Mouse (Mus musculus) intestine, postnatal 0 days (tissue): ENCODE measurements at regions not wholly inside any gene's neighbourhood (a gene's known extent, or its start where the extent isn't known, plus 50 kb on each side); places are given as distances from the start of the nearest gene placed in this dataset.
A peak's percentile ranks its signal among the peaks of the same experiment; 100 is the strongest.

ENCODE experiments used
- ATAC-seq: fragments of 200-750 bp; cut with Nextera tagmentation; 2 replicates; pipeline ENCODE4 v1.8.0; 2017; ENCODE audit warnings: mild to moderate bottlenecking, moderate TSS enrichment, moderate library complexity
- H3K27ac ChIP-seq: fragments of 300-500 bp; sonication (generic); 2 replicates; pipeline ENCODE4 v1.5.1; 2014; ENCODE audit warnings: mild to moderate bottlenecking, low read depth, low read length, moderate library complexity
- H3K27me3 ChIP-seq: fragments of 300-500 bp; sonication (generic); replicated peaks from 2 replicates; pipeline ENCODE4 v1.6.1; 2014; ENCODE audit warnings: low read length, mixed read lengths; ENCODE audit not compliant: control insufficient read depth, insufficient read depth
- H3K36me3 ChIP-seq: fragments of 300-500 bp; sonication (generic); 2 replicates; pipeline ENCODE4 v1.6.1; 2014; ENCODE audit warnings: mild to moderate bottlenecking, moderate library complexity; ENCODE audit not compliant: control insufficient read depth, insufficient read depth
- H3K4me1 ChIP-seq: fragments of 300-500 bp; sonication (generic); replicated peaks from 2 replicates; pipeline ENCODE4 v1.6.1; 2014; ENCODE audit warnings: antibody characterized with exemption, low read length, mixed read lengths; ENCODE audit not compliant: control insufficient read depth, insufficient read depth
- H3K4me2 ChIP-seq: fragments of 300-500 bp; sonication (generic); replicated peaks from 2 replicates; pipeline ENCODE4 v1.6.1; 2014; ENCODE audit warnings: low read depth, mild to moderate bottlenecking, moderate library complexity
- H3K4me3 ChIP-seq: fragments of 300-500 bp; sonication (generic); 2 replicates; pipeline ENCODE4 v1.5.1; 2014; ENCODE audit warnings: low read depth, low read length
- H3K9ac ChIP-seq: fragments of 300-500 bp; sonication (generic); 2 replicates; pipeline ENCODE4 v1.6.1; 2014; ENCODE audit warnings: mild to moderate bottlenecking, low read depth, low read length
- H3K9me3 ChIP-seq: fragments of 300-500 bp; sonication (generic); 2 replicates; pipeline ENCODE4 v1.6.1; 2016; ENCODE audit warnings: mixed run types; ENCODE audit not compliant: control insufficient read depth
- CTCF ChIP-seq: sonication (generic); IDR thresholded peaks from 2 replicates; pipeline ENCODE4 v1.5.1; 2016; ENCODE audit warnings: low read depth, mild to moderate bottlenecking, control low read depth, antibody characterized with exemption, moderate library complexity
- WGBS: fragments of 180-500 bp; shearing (Covaris S2); extraction: QIAGEN DNeasy Blood & Tissue Kit; methylation state at CpG from one replicate; pipeline ENCODE4 v1.1.7; 2014; 5-methylcytosine and 5-hydroxymethylcytosine counted together

- WGBS, result 6% methylated on average over 7 of the region's 7 CpGs
- no peak overlapping the region for H3K4me3 ChIP-seq
Observed at GRCm38 (mm10) chr9:67683367-67683766, 75.9 kb upstream of the C2cd4b start.

DNA sequence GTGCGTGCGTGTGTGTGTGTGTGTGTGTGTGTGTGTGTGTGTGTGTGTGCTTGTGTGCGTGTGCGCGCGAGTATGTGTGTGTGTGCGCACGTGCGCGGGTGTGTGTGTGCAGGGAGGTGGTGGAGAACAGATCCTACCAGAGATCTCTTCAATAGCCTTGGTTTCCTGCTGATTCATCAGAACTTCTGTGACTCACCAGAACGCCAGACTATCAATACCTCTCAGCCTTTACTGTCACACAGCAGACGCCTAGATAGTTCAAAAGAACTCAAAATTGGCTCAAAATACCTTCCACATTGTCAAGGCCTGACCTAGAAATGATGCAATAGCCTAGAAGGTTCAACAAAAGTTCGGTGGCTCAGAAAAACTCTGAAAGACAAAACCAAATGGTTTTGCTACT lies 66.8 kb upstream of the C2cd4b start:
- H3K4me1 ChIP-seq, result no peaks in the 10 kb centered on the region
- no peaks in the 10 kb centered on the region for H3K36me3 ChIP-seq
- H3K4me3 ChIP-seq, result no peak overlapping the region
- H3K27ac ChIP-seq, result no peak overlapping the region
- 87% methylated on average over 13 of the region's 13 CpGs for WGBS
- H3K9ac ChIP-seq, result no peak overlapping the region
- ATAC-seq, result no peak
- no peaks in the 10 kb centered on the region for H3K9me3 ChIP-seq
- H3K4me2 ChIP-seq, result no peak overlapping the region
- TF ChIP-seq CTCF, result no peak
- no peaks in the 10 kb centered on the region for H3K27me3 ChIP-seq

More at GRCm38 (mm10) chr9:67683367-67683766, 75.9 kb upstream of the C2cd4b start:
- no peaks in the 10 kb centered on the region for H3K36me3 ChIP-seq
- ATAC-seq, result no peak
- H3K4me1 ChIP-seq, result no peaks in the 10 kb centered on the region
- H3K9ac ChIP-seq, result no peak overlapping the region
- H3K27me3 ChIP-seq, result no peaks in the 10 kb centered on the region
- peak; percentile 89 for TF ChIP-seq CTCF
- H3K27ac ChIP-seq, result no peak overlapping the region
- 0 out of 2 replicates have a peak, but pooled peaks cover 7% of the 10 kb centered on the region for H3K9me3 ChIP-seq
- no peak overlapping the region for H3K4me2 ChIP-seq

GRCm38 (mm10) chr9:67693716-67694115 lies 65.5 kb upstream of the C2cd4b start:
- H3K27ac ChIP-seq, result no peak overlapping the region
- H3K9ac ChIP-seq, result no peak overlapping the region
- H3K9me3 ChIP-seq, result no peaks in the 10 kb centered on the region
- H3K4me1 ChIP-seq, result no peaks in the 10 kb centered on the region
- no peaks in the 10 kb centered on the region for H3K27me3 ChIP-seq
- ATAC-seq, result no peak
- no peaks in the 10 kb centered on the region for H3K36me3 ChIP-seq
- H3K4me2 ChIP-seq, result no peak overlapping the region
- no peak overlapping the region for H3K4me3 ChIP-seq
- WGBS, result 16% methylated on average over 7 of the region's 7 CpGs
- TF ChIP-seq CTCF, result no peak

GRCm38 (mm10) chr9:67698796-67699195 lies 60.4 kb upstream of the C2cd4b start:
- H3K27me3 ChIP-seq, result no peaks in the 10 kb centered on the region
- ATAC-seq, result no peak
- H3K4me3 ChIP-seq, result no peak overlapping the region
- H3K36me3 ChIP-seq, result no peaks in the 10 kb centered on the region
- WGBS, result 92% methylated on average over 2 of the region's 2 CpGs
- no peak overlapping the region for H3K4me2 ChIP-seq
- no peak for TF ChIP-seq CTCF
- no peaks in the 10 kb centered on the region for H3K4me1 ChIP-seq
- no peaks in the 10 kb centered on the region for H3K9me3 ChIP-seq
- H3K27ac ChIP-seq, result no peak overlapping the region
- H3K9ac ChIP-seq, result no peak overlapping the region

- 16% methylated on average over 35 of the region's 35 CpGs for WGBS
Observed at GRCm38 (mm10) chr9:67699846-67700579, 59.2 kb upstream of the C2cd4b start.

DNA sequence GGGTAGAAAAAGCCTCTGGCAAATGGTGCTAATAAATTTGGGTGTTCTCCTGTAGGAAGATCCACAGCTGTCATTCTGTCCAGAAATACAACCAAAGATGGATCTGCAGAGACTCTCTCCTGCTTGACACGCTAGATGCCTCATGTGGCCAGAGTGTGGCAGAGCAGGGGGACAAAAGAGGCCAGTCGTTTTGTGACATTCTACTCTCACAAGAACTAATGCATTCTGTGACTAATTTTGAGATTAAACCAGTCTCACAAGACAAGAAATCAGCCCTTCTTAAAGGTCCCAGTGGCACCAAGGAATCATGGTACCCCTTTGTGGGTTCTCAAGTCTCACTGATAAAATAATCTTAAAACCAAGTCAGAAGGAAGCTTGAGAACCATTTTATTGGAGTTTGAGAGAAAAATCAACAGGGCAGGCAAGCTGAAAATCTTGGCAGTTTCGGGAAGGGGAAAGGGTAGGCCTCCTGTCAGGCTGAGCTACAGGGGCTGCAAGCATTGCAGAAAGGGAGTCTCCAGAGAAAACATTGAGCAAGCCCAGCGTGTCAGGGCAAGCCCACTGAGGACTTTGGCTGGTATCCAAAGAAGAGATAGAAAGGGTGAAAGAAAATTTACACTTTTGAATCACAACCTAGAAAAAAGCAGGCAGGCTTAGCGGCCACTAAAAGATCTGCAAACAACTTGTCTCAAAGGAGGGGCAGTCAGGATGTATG lies 50.8 kb upstream of the C2cd4b start:
- Histone ChIP-seq H3K9me3 (no peaks in the 10 kb centered on the region), H3K4me3 (no peak overlapping the region), H3K36me3 (no peaks in the 10 kb centered on the region), H3K27me3 (no peaks in the 10 kb centered on the region), H3K27ac (no peak overlapping the region), H3K4me2 (no peak overlapping the region), H3K9ac (no peak overlapping the region), H3K4me1 (no peaks in the 10 kb centered on the region)
- no peak for ATAC-seq
- TF ChIP-seq CTCF, result no peak
- 51% methylated on average over 5 of the region's 5 CpGs for WGBS

More at GRCm38 (mm10) chr9:67699846-67700579, 59.2 kb upstream of the C2cd4b start:
- no peaks in the 10 kb centered on the region for H3K36me3 ChIP-seq
- H3K9me3 ChIP-seq, result no peaks in the 10 kb centered on the region
- ATAC-seq, result no peak
- H3K27me3 ChIP-seq, result no peaks in the 10 kb centered on the region
- no peak for TF ChIP-seq CTCF
- H3K27ac ChIP-seq, result no peak overlapping the region
- H3K4me3 ChIP-seq, result peak overlapping the region; percentile 27
- H3K9ac ChIP-seq, result peak overlapping the region; percentile 26; the same call in 1 of the 2 replicates
- H3K4me2 ChIP-seq, result peak overlapping the region; percentile 63
- no peaks in the 10 kb centered on the region for H3K4me1 ChIP-seq
